Mouse (Mus musculus) adrenal gland, adult 2 months (tissue): ENCODE measurements around the gene Ptprn. TPM values are rescaled to one million over a fixed set of nuclear protein-coding genes. Genes with fewer than 3 reads are reported as not detected.
A peak's percentile ranks its signal among the peaks of the same experiment; 100 is the strongest.

Source experiments
- DNase-seq: peaks from one replicate; pipeline ENCODE4 v3.0.0; 2021
- polyA plus RNA-seq: library from polyadenylated mRNA; depleted of rRNA; stranded (reverse); fragments of >200 nt; gene quantifications from 2 replicates; pipeline ENCODE4 v1.2.3, GENCODE M21; 2012
- total RNA-seq, 2 experiments: library from RNA; stranded (reverse); gene quantifications; 2 replicates each; pipeline ENCODE4 v1.2.3; 2021

Ptprn gene
- total and polyA plus RNA-seq, 3 experiments: 41.5 to 83.6 (median 43.6) TPM

DNA sequence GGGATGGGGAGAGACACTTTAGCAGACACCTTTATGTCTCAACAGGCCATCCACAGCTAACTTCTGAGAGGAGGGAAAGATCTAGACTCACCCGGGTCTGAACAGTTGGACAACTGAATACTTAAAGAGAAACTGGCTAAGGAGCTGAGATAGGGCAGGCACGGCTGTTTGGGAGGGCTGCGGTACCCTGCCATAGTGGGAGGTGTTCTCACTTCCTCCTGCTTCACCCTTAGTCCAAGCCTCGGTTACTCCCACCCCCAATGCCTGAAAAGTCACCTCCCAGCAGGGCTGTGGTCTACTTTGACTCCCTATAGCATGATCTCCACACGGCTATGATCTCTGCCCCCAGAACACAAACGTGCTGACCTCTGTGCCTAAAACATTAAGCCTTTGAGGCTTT is 40.8 kb downstream of the Ptprn start:
- no peak for DNase-seq

DNA sequence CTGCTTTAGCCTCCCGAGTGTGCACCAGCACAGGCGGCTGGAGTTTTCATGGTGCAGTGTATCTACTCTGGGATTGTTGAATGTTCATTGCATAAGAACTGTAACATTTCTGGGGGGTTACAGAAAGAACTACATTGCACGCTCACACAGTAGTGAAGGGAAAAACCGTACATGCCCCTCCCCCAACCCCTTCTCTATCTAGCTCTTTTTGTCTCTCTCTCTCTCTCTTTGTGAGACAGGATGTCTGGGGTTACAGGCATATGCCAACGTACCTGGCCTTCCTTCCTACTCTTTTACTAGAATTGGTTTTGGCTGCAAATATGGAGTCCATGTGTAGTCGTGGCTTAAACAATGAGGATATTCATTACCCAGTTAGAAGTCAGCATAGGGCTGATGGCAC is 41.4 kb downstream of the Ptprn start:
- DNase-seq: no peak

DNA sequence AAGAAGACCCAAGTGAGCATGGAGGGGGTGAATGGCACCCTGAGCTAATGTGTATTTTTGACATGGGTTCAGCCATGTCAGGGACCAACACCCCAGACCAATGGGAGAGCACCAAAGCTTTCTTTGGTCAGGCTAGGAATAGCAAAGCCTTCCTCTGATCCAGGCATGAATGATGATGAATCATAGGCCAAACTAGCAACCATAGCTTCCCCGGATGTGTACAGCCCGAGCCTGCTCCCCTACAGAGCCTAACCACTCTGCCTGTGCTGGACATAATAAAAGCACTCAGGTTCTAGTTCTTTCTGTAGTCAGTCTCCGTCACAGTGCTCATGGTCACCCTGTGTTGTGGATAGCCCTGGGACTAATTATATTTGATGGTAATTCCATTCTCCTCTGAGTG is 42.8 kb downstream of the Ptprn start:
- DNase-seq: no peak

DNA sequence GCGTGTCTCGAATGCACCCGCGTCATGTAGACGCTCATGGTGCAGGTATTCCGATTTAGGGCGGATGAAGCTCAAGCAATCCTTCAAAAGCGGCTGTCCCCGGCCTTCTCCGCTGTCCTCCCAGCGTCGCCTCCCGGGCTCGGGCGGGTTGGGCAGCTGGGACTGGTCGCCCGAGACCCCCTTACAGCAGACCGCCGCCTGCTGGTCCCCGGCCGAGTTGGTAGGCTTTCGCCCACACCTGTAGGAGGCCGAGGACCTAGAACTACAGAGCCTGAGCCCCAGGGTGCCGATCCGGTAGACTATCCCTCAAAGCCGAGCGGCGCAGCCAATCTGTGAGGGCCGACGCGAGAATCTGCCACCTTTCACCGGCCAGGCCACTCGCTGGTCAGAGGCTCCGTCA is 44.8 kb downstream of the Ptprn start, which contains the start of gene Tuba4a:
TSS of gene Tuba4a (minus strand) at position 335 of the 400 bp plus-strand sequence.
- DNase-seq: no peak

DNA sequence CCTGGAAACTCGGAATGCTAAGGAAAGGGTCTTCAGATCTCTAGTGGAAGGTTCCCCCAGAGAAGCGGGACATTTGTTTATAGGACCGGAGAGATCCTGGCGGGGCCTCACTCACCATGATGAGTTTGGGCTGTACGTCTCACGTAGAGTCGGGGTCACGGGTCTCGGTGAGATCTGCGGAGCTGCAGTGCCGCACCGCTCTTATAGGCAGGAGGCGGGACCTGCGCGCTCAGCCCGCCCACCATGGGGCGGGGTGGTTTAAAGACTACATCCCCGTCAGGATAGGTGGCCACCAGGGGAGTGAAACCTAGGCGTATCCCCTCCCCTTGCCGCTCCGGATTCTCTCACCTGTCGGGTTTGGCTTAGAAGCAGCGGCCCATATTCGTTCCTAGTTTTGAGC is 45.2 kb downstream of the Ptprn start:
- DNase-seq: peak; percentile 91

DNA sequence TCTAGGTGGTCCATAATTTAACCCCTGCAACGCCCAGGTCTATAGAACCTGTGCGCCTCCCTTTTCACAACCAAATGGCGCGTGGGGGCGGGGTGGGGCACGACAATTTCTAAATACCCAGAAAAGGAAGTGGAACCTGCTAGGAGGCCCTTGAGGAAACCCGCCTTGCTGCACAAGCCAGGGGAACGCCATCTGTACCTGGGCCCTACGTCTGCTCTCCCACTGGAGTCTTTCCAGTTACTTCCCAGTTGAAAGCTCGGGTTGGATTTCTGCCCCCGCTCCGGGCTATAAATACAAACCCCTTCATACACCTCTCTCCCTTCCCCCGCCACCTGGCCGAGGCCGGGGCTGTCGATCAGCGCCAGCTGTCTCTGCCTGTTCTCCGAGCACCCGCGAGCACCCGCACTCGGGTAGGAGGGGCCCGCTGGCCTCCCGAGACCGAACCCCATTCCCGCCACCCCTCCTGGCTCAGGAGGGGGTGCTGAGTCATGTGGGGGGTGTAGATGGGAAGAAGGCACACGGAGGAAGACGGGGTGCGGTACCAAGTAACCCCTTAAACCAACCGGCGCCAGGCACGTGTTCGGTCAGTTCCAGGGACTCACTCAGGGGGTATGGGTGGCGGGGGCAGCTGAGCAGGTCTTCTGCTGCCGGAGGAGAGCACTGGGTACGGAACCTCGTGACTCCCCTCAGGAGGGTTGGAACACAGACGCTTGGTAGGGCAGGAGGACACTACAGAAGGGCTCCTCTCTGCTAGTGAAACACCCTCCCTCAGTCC is 45.9 kb downstream of the Ptprn start:
- peak; percentile 59 for DNase-seq

DNA sequence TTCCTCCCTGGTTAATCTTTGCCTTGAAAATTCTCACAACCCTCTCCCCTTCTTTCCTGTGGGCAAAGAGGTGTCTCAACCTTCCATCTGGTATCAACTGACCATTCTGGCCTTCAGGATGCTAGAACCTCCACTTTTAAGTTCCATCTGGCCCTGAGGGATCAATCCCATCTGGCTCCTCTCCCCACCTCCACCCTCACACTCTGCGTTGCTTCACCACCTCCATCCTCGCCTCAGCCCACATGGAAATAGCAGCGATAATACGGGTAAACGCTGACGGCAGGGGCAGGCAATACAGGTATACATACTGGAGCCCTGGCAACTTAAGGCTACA is 46.4 kb downstream of the Ptprn start:
- no peak for DNase-seq

DNA sequence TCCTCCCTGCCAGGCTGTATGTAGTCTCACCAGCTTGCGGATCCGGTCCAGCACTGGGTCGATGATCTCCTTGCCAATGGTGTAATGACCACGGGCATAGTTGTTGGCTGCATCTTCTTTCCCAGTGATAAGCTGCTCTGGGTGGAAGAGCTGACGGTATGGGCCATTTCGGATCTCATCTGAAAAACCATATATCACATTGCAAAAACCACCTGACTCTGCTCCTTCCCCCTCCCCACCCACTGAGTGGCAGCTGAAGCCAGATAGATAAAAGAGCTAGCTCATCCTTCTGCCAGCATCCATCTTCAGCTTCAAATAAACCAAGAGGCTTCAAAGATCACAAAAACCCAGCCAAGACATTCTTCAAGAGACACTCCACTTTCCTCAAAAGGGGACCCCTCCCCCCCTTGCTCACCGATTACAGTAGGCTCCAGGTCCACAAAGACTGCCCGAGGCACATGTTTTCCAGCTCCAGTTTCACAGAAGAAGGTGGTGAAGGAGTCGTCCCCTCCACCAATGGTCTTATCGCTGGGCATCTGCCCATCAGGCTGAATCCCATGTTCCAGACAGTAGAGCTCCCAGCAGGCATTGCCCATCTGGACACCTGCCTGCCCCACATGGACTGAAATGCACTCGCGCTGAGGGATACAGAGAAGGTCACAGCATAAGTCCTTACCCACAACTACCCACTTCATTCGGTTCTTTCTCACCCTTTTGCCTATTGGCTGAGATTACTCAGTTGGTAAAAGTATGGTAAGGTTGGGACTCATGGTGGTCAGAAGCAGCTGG is 47.3 kb downstream of the Ptprn start:
- DNase-seq: no peak

DNA sequence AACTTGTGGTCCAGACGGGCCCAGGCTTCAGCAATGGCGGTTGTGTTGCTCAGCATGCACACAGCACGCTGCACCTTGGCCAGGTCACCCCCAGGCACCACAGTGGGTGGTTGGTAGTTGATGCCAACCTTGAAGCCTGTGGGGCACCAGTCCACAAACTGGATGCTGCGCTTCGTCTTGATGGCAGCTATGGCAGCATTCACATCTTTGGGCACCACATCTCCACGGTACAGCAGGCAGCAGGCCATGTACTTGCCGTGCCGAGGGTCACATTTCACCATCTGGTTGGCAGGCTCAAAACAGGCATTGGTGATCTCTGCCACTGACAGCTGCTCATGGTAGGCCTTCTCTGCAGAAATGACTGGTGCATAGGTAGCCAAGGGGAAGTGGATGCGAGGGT is 48.5 kb downstream of the Ptprn start:
- DNase-seq: no peak

DNA sequence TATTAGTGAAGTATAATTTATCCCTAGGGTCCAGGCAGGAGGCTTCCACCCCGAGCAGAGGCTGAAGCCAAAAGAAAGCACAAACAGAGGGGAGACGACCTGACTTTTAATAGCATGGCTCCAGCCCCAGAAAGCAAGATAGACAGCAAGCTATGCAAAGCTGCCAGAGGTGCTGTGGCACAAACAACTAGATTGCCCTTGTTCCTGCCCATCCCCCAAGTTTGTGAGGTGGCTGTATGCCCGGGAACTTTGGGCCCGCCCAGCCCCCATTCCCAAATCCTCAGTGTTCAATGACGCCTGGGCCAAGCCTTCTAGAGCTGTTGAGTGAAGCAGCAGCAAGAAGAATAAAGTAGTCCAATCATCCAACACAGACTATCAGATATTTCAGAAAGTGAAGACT is 49.4 kb downstream of the Ptprn start:
- DNase-seq: peak; percentile 50

DNA sequence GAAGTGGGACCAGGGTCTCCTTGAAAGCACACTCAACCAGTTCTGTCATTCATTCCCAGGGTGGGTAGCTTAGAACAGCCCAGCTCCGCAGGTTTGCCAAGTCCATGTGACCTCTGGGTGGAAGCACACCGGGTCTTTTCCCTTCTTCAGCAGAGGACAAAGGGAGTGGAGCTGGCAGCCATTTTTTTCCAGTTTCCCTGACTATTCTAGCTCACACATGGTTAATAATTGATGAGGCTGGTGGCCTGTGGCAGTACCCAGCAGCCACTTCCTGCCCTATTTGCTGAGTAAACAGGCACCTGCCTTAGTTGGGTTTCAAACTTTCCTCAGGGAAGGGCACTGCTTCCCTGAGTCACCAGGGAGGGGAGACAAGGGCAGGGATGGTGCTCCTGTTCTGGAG is 49.9 kb downstream of the Ptprn start:
- no peak for DNase-seq

DNA sequence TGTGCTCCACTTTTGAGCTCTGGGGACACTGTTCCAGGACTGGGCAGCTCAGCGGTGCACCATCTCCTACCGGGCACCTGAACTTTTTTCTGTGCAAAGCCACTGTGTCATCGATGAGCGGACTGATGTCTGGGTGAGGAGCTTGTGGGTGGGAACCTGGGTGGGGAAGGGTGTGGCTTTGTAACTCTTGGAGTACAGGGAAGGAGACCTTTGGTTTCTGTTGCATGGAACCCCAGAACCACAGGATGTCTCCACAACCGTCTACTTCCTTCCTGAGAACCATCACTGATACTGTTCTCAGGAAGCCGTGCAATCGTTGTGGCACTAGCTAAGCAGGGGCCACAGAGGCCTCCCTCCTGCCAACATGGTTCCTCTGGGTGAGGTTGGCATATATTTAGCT is 51.2 kb downstream of the Ptprn start:
- DNase-seq: no peak

DNA sequence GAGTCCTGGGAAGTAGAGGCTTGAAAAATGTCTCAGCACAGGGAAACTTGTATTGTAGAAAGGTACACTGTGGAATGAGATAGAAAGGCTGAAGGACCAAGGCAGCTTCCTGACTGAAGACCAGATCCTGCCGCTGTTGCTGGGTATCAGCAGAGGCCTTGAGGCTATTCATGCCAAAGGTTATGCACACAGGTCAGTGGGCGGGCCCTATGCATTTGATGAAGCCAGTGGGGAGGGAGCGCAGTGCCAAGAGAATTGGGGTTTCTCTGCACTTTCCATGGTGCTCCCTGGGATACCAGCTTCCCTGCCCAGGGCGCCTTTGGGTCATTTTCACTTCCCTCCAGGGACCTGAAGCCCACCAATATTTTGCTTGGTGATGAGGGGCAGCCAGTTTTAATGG is 51.8 kb downstream of the Ptprn start:
- no peak for DNase-seq

DNA sequence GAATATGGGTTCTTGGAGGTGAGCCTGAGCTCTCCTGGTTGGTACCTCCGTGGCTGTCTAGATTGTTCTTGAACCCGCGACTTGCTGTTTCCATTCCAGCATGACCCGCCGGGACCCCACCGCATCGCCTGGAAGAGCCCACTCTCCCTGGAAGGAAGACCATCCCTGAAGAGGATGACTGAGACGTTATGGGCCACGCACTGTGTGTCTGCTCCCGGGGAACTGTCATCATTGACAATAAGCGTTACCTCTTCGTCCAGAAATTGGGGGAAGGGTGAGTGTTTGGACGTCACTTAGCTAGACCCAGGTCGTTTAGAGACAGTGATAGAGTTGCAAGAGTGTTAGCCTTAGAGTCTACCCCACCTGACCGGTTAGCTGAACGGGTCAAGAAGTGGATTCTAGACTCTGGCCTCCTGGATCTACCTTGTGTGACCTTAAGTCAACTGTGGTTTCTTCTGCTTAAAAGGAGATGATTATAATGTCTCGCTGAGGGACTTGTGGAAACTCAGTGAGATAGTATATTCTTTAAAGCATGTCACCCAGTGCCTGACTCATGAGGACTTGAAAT is 53.1 kb downstream of the Ptprn start:
- no peak for DNase-seq

DNA sequence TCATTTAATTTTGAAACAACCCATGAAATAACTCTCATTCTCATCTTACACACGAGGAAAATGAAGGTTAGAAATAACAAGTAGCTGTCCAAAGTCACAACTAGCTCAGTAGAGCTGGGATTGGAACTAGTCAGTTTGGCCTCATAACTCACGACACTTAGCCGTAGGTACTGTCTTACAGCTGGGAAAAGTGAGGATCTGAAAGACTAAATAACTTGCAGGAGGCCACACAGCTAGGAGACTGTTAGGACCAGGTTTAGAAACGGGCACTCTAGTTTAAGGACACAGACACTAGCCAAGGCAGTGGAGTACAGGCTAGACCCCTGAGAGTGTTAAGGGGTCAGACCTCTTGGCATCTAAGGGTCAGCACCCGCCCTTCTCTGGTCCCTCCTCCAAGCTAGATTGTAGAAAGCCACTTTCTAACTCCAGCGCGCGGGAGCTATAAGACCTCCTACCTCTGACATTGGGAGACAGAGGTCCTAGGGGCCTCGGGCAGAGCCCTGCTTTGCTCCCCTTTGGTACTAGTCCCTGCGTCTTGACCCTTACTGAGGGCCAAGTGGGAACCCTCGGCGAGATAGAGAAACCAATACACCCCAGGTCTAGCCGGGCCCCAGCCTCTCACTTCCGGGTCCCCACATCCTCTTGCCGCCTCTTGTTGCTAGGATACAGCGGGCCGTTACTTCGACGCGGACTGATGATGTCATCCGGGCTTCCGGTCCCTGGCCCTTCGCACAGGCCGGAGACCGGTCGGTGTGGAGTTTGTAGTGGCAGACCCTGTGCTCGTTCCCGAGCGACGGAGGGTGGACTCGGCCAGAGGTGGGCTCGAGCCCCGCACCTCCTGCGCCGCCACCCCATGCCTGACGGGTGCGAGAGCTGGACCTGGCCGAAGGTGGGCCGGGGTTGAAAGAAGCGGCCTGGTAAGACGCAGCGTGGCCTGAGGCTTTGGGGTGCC is 53.9 kb downstream of the Ptprn start, which contains the start of the genes Glb1l and Stk16:
TSS of gene Glb1l (minus strand) at position 678 of the 952 bp plus-strand sequence.
TSS of gene Stk16 (plus strand) at position 703 of the 952 bp plus-strand sequence.
- peak; percentile 96 for DNase-seq

DNA sequence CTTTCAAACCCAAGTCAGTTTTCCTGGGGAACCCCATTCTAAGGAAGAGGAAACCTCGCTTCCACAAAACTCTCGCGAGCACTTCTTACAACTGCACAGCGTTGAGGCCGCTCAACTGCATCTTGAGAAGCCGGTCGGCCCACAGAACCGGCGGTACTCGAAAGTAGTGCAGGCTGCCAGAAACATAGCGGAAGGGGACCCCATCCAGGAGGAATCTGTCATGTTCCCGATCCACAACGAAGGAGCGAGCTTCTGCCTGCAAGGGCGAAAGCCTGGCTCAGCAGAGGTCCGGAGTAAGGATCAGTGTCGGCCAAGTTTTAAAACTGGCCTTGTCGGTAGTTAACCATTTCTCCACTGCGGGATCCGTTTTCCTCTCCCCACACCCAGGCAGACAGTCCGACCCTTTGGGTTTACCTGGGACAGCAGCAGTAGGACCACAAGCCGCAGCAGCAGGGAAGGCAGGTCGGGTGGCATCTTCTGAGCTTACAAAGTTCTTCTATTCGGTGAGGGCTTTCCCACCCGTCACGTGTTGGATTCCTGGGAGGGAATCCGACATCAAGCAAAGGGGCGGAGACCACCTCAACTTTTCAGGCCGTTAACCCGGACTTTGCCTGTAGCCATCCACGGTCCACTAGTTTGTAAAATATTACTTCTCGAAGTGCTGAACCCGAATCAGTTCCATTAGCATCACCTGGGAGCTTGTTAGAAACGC is 55.2 kb downstream of the Ptprn start:
- DNase-seq: peak; percentile 69

DNA sequence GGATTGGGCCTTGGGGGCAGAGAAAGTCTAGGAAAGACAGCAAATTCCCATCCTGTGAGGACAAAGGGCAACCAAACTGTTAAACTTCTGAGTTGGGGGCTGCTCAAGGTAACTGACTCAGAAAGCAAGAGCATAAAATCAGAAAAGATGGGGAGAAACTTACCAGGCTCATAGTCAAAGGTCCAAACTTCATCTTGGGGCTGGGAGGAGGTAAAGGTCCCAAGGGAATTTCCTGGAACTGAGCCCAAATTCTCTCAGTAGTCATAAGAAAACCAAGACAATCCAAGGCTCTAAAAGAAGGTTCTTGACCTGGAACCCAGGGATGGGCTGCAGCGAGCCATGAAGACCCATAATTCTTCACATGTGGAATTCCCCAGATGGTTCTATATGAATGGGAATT is 63.1 kb downstream of the Ptprn start:
- no peak for DNase-seq
